Mouse (Mus musculus) thymus, postnatal 14 days (tissue): Measurements from ENCODE around the gene Enpp7.
A peak's percentile ranks its signal among the peaks of the same experiment; 100 is the strongest.

Source experiments
- DNase-seq: peaks from one replicate; pipeline ENCODE4 v3.0.0; 2021

Gene Enpp7

DNA sequence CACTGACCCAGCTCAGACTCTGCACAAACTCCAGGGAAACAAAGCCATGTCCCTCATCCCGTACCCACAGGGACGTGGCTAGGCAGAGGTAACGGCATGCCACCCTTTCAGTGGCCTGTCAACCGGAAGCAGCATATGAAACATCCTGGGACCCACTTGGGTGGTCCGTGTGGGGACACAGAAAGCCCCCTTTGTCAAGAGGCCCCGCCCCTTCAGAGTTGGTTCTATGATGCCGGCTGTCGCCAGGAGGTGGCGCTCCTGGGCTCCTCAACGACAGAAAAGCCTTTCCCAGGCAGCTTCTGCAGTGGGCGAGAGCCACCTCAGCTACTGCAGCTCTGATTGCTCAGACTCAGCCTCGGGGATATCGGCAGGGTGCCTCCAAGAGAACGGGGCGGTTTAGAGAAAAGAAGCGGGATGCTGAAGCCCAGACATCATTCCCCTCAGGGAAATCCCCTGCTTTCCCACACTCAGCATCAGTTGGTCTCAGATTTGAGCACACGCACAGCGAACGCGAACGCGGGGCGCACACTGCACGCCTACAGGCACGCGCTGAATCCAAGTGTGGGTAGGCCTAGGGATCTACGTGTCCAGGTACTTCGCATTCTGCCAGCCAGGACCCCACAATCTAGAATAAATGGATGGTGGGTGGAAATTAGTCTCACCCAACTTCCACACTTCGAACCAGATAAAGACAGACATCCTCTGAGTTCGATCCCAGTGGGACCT is 10.7 kb downstream of the Enpp7 start:
- peak; percentile 85 for DNase-seq

DNA sequence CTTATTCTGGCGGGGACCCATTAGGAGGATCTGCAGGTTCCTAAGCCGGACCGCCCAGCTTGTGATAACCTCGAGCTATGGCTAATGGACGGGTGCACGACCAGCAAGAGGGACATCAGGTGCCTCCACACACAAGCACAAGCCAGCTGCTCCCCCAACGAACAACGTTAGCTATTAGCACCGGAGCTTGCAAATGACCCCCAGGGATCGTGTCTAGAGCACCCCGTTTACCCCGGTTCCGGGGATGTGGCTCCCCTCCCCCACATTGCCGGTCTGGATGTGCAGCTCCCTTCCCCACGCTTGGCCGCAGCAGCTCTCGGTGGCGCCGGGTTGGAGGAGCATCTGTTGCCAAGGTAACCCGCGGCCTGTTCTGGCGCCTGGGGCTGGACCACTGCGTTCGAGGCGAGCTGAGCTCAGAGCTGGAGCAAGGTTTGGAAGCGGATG is 11.4 kb downstream of the Enpp7 start:
- DNase-seq = peak; percentile 36

DNA sequence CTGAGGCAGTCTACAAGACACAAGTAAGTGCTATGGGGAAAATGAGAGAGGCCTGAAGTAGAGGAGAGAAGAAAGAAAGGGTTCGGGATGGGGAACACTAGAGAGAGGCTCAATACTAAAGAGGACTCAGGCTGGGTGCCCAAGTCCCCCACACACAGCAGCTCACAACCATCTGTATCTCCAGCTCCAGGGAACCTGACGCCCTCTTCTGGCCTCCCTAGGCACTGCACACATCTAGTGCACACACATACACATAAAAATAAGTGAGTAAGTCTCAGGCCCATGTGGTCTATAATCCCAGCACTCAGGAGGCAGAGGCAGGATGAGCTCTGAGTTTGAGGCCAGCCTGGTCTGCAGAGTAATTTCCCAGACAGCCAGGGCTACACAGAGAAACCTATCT is 12.9 kb downstream of the Enpp7 start:
- no peak for DNase-seq

DNA sequence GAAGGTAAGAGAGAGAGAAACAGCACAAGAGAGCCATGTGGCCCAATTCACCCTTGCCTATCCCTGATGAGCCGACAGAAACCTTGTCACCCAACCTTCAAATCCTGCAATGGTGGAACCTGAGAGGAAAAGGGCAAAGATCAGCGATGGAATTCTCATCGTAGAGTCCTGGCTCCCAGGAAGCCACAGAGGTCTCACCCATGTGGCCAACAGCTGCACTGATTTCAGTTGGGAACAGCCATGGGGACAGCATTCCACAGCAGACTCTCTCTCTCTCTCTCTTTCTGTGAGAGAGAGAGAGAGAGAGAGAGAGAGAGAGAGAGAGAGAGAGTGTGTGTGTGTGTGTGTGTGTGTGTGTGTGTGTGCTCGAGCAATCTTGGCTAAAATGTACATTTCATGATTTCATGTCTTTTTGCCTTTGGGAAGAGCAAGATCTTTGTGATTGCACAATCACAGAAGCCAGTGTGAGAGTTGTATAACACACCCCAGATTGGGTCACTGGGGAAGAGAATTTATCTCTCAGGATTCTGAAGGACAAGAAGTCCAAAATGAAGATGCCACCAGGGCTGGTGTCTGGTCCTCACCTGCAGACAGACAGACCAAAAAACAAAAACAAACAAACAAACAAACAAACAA is 13.6 kb downstream of the Enpp7 start:
- DNase-seq = no peak

DNA sequence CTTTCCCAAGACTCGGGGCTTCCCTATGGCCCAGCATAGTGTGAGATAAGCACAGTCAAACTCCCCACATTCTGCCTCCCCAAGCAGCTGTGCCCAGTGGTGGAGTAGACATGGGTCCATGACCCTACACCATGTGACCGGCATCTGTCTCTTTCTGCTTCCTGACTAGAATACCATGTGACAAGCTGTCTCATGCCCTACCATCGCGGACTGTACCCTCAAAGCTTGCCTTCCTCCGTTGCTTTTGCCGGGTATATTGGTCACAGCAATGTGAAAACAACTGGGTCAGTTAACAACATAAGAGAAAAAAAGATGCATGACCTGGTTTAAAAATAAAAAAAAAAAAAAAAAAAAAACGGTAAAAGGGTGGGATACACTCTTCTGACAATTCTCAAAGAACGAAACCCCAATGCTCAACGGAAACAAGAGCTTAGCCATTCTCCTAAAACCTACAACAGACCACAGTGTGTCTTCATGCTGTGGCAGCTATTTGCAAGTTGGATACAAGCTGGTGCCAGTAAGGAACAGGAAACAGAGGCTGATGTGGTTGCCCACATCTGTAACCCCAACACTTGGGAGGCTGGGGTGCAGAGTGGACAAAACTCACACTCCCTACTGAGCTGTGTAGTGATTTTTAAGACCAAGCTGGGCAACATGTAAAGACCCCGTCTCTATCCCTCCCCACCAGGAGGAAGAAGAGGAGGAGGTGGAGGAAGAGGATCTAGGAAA is 17.7 kb downstream of the Enpp7 start:
- DNase-seq = no peak

DNA sequence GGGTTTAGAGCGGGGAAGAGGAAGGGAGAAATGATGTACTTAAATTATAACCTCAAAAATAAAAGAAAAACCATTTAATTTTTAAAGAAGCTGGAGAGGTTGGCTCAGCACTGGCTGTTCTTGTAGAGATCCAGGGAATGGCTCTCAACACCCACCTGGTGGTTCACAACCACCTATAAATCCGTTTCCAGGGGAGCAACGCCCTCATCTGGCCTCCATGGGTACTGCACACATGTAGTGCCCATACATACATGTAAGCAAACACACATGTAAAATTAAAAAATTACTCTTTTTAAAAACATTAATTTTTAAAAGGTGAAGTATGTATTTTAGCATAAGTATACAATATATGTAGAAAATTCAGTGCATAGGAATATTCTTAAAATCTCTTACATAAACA is 18.5 kb downstream of the Enpp7 start:
- no peak for DNase-seq

DNA sequence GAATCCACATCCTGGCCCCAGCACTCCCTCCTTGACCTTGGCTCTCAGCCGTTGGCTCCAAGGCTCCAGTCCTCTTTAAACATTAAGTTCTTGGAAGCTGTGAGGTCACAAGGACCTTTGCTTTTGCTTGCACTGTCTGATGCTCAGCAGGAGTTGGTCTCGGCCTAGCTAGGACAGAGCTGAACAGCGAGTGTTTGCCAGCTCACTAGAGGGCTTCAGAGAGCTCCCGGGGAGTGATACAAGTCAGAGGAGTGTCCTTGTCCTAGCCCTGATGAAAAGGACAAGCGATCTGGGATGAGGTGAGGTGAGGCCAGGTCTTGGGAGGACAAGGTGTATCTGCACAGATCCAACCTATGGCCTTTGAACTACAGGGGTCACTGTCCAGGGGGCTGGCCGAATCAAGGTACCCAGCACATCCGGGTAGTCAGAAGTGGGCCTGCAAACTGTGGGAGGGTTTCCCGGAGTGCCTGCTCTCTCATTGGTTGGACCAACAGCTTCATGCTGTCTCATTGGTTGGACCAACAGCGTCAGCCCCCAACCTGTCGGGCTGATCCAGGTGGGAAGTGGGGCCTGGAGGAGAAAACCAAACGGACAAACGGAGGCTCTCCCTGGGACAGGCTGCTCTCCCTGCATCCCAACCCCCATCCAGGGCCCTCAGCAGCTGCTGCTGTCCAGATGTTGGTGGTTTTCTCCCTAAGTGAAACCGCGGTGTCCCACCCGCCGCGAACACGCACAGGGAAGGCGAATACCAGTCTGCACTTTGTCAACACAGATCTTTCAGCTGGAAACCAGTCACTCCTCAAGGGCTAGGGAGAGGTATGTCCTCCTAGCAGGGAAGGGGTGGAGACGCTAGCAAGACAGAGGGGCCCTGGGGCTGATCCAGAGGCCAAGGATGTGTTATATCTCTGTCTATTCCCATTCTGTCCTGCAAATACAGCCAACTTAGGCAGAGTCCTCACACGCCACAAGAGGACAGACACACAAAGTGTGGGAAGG is 19.8 kb downstream of the Enpp7 start:
- DNase-seq = peak; percentile 51

DNA sequence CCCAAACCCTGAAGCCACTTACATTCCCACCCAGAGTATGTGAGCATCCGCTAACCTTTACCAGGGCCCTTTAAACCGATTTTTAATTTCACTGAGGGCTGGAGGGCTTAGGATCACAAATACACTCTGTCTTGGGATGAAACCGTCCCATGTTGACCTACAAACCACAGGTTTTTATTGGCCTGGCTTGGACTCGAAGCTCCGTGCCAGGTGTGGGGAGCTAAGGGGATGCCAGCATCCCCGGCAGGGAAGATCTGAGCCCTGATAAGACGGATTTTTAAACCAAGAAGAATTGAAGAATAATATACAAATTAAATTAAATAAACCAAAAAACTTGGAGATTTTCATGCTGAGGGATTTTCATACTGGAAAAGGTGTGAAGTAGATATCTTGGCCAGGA is 26.5 kb downstream of the Enpp7 start:
- DNase-seq = no peak

DNA sequence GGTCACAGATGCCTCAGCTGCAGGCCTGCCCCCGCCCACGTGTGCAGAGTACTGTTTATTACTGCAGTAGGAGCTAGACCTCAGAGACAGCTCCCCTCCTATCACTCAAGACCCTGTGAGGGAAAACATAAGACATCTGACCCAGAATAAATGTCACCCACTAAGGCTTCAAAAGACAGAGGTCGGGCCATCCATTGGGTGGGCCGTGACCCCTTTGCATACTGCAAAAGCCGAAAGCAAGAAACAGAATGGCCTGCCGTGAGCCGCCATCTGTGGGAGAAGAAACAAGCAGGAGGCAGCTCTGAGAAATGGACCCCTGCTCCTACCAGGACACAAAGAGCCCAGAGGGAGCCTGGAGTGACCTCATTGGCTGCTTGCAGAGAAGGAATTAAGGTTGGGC is 29.5 kb downstream of the Enpp7 start:
- DNase-seq = no peak

DNA sequence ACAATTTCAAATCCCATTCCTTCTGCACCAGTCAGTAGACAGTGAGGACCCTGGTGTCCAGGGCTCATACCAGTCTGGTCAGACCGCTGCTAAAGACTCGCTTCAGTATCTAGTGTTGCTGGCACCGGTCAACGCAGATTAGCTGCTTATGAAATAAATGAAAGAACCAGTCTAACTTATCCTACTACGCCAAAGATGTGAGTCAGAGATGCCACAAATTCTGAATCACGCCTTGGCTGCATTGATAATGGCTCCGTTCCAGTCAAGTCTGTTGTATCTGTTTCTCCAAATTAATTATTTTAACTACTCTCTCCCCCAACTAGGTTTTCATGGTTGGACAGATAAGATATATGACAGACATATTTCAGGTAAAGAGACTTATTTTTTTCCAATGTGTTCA is 33.2 kb downstream of the Enpp7 start:
- no peak for DNase-seq

DNA sequence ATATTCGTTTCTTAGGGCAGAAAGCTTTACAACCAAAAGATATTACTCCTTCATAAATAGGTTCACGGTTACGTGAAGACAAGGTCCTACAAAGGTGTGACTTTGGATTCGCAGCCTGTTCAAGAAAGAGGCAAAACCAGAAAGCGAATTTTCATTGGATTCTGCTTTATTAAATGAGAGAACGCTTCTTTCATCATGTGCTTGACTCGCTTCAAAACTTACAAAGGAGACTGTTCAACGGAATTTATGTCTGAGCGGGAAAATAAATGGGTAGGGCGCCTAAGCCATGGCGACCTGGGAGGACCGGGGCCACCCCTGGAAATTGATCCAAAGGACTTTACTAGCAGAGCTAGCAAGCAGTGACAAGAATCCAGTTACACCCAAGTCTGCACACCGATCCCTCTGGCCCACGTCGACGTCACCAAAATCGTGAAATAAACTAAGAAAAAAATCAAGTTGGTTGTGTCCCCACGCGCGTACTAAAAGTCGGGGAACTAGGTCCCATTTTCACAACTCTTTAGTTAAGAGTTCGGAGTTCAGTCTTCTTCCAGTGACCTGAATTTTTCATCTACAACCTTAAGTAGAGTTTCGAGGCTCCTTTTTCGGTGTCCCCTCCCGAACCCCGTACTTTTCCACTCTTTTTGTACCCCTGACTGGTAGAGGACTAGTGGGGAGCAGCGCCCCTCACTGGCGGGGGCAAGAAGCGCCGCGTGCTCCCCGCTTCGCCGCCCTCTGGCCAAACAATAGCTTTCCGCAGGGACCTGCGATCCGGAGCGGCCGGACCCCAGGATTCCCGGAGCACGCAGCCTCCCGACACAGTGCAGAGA is 34.3 kb downstream of the Enpp7 start:
- DNase-seq = no peak

DNA sequence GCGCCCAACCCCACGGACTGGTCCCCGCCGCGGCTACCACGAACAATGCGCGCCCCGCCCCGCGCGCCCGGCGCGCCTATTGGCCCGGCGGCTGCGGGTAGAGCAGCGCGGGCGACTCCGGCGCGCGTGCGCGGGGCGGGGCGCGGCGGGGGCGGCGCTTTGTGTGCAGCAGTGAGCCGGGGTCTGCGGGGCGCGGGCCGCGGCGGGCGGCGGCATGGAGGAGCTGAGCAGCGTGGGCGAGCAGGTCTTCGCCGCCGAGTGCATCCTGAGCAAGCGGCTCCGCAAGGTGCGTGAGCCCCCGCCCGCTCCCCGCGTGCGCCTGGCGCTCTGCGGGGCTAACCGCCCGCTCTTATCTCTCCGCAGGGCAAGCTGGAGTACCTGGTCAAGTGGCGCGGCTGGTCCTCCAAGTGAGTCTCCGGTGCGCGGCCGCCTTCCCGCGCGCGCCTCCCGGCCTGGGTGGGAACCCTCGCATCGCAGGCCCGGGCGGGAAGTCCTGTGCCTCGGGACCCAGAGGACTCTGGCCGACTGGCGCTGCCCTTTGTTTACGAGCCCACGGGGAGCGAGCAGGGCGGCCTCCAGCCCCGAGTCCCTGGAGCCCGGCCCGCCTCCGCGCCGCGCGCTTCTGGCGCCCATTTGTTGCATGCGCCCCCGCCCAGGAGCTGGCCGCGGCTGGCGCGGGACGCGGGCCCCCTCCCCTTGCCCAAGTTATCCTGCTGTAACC is 35.1 kb downstream of the Enpp7 start, which contains the start of gene Cbx2:
Gene Cbx2 (plus strand): TSS at position 68 of the 721 bp plus-strand sequence.
- peak; percentile 94 for DNase-seq

DNA sequence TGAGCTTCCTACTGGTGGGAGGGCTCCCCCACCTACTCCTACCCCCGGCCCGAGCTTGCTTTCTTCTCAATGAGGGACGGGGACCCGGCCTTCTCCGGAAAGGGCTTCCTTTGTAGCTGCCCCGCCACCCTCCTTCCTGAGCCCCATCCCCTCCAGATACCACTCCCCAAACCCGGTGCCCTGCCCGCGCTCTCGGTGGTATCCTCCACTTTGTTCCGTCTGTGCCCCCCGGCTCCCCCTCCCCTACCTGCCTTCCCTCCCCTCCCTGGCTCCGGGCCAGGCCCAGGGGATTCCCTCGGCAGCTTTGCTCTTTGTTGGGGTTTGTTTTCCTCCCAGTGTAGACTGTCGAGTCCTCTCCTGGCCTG is 35.6 kb downstream of the Enpp7 start:
- DNase-seq = peak; percentile 62

DNA sequence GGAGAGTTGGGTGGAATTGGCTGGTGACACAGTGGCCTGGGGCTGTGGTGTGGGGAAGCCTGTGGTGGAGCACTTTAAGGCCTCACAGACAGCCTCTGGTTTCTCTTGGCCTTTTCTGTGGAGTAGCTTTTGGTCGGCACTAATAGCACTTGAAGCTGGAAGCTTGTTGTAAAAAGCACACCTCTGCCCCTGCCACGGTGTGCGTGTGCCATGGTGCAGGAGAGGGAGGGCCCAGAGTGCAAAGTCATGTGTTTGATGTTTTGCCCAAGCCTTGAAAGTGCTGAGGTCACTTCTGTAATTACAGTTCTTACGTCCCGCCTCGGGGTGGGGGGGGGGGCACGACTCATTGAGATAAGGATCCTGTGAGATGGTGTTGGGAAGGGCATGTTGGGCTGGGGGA is 36.3 kb downstream of the Enpp7 start:
- no peak for DNase-seq

DNA sequence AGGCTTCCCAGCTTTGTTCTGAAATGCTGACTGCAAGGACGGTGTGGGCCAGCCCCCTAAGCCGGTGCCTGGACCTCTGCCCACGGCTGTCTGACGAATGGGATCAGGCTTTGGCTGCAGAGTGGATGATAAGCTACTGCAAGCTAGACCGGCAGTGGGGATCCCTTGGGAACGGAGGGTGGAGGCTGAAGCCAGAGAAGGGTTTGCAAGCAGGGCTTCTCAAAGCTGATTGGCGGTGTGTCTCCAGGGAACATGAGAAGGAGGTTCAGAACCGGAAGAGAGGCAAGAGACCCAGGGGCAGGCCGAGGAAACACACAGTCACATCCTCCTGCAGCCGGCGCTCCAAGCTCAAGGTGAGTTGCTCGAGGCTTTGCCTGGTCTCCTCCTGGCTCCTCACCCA is 38.2 kb downstream of the Enpp7 start:
- DNase-seq = peak; percentile 24

DNA sequence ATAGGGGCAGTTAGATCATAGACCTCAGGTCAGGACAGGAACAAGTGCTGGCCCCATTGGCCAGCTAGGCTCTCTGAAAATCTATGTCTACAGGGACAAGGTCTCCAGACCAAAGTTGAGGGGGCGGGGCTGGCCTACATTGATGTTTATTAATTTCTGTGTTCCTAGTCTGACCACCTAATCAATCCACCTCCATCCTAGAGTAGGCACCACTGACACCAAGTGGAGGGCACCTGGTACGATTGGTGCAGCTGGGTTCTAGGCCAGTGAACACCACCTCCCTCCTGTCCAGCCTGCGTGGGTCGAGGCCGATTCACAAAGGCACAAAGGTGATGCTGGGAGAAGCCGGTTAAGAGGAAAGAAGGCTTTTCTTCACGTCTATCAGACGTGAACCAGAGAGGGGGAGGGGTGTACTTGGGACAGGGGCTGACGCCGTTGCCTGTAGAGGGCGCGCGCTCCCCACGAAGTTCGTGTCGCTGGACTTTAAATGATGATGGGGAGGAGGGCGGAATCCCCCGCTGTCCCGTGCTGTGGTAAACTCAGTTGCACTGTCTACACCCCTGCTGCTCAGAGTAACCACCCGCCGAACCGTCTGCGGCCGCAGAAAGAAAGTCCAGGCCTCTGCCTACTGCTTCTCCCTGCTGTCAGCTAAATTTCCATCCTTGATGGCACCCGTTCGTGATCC is 46.0 kb downstream of the Enpp7 start:
- DNase-seq = peak; percentile 91

DNA sequence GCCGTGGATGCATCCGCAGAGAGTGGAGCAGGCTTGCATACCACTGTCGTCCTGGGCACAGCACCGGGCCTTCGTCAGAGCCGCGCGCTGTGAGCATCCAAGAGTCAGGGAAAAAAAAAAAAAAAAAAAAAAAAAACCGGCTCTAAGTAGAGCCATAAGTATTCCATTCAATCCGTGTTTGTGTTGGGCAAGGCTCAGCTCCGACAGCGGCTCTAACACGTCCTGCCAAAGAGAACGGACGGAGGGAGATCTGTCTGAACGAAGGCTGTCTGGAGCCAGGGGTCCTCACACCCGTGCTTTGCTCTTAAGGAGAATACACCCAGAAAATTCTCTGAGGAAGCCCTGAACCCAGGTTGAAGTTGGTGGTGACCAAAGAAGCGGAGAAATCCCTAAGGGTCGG is 46.6 kb downstream of the Enpp7 start:
- no peak for DNase-seq

DNA sequence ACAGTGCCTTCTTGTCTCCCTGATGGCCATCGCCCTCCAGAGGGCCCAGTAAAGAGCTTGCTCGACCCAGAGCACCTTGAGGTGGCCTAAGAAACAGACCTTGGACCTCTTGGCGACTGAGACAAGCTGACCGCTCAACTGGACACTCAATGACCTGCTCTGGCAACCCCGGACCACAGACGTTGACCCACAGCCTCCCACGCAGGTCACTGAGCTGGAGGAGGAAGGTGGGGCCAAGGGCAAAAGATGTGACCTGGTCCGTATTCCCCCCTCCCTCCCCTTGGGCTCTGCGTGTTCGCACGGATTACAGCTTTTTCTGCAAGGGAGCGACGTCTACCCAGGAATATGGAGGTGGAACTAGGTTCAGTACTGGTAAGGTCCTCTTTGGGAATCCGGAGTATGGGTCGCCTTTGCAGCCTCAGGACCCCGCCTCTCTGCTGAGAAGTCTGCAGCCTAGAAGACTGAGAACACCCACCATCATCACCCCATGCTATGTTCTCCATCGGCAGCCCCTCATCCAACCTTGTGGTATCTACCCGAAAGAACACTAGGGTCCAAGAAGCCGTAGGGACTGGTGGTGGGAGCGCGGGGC is 47.2 kb downstream of the Enpp7 start:
- DNase-seq = no peak

DNA sequence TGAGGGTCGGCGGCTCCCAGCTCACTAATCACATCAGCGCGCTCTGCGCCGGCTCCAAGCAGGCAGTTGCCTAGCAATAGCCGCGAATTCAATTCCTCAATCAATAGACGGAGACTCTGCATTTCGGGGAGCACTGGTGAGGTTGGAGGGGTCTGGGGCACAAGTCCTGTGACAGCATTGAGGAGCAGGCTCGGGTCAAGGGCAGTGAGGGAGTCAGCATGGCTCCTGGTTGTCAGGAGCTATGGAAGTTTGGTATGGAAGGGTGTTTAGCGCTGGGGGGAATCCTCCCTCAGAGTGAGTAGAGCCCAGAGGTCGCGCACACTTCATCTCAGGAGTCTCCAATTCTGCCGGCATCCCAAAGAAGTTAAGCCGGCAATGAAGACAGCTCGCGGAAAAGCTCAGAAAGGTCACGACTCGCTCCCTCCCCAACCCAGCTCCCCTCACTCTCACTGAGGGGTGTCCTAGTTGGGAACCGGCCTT is 47.7 kb downstream of the Enpp7 start:
- DNase-seq = no peak

DNA sequence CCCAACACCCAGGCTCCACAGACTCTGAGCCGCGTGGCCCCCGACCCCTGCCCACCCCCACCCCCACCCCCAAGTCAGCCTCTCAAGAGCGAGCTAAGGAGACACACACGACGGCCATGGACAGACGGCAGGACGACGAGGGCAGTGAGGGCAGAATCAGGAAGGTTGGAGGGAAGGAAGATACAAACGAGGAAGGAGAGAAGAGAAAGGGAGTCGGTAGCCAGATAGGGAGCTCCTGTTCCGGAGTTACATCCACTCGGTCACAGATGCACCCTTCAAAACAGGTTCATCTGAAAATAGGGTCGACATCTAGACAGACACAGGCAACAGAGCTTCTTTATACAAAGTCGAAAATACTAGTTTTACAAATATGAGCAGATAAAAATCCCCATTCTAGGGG is 48.5 kb downstream of the Enpp7 start:
- DNase-seq = no peak
